13 mouse cellular contexts compared by ENCODE assay signal in genomic region chr14:62144385-62145030, GRCm38 (mm10).
DNase-seq lines count a peak whose midpoint lies in the region; ATAC-seq and TF ChIP-seq lines count a peak whose summit lies in the region.
"Had no signal": no experiment of that assay in that cellular context is flagged by ENCODE, and none has a peak within 500 bp of the region (broad histone marks: within the 10 kb centered on the region; RNA-seq: fewer than 3 reads in every experiment).

No protein-coding gene starts in this region.

- ATAC-seq in lung, embryonic 14.5 days (ENCODE audit: insufficient read depth), result no peak
- peak; percentile 90 for ATAC-seq in embryonic facial prominence, embryonic 14.5 days (ENCODE audit: low read depth)
- ATAC-seq in limb, embryonic 13.5 days (ENCODE audit: low FRiP score, low read depth), result peak; percentile 90
- ATAC-seq in forebrain, postnatal 0 days, result no peak

- no peaks in the 10 kb centered on the region for H3K27me3 ChIP-seq in lung, embryonic 14.5 days (ENCODE audit: insufficient read depth, low read length)
- H3K27me3 ChIP-seq in embryonic facial prominence, embryonic 14.5 days (replicated peaks; ENCODE audit: control insufficient read depth, insufficient read depth, low read length), result no peaks in the 10 kb centered on the region
- no peaks in the 10 kb centered on the region for H3K27me3 ChIP-seq in limb, embryonic 13.5 days
- H3K27me3 ChIP-seq in forebrain, postnatal 0 days (ENCODE audit: insufficient read depth, low read length), result no peaks in the 10 kb centered on the region

- DNase-seq in lung, embryonic 14.5 days, result peak; percentile 23
- DNase-seq in lung, postnatal 25 days (ENCODE audit: low spot score), result no peak
- peak; percentile 79 for DNase-seq in embryonic facial prominence, embryonic 14.5 days (ENCODE audit: low spot score)
- DNase-seq in gastrocnemius, postnatal 36 days, result peak; percentile 24 to 34
- no peak for DNase-seq in cerebellum, adult 9-10 months
- no peak for DNase-seq in ovary, postnatal 36 days (ENCODE audit: low spot score)
- no peak for DNase-seq in forebrain, postnatal 0 days
- DNase-seq: cerebellum, adult 2 months; heart, postnatal 36 days; retina, postnatal 1 day; thymus, postnatal 4 days had no signal

- H3K4me2 ChIP-seq in lung, embryonic 14.5 days, result peak overlapping the region; percentile 42
- peak overlapping the region; percentile 42 for H3K4me2 ChIP-seq in embryonic facial prominence, embryonic 14.5 days (ENCODE audit: low read depth, low read length)
- H3K4me2 ChIP-seq in limb, embryonic 13.5 days (replicated peaks), result peak overlapping the region; percentile 51
- no peak overlapping the region for H3K4me2 ChIP-seq in forebrain, postnatal 0 days (ENCODE audit: low read depth)

- H3K4me3 ChIP-seq in lung, embryonic 14.5 days (ENCODE audit: low read depth, low read length), result no peak overlapping the region
- H3K4me3 ChIP-seq in embryonic facial prominence, embryonic 14.5 days (ENCODE audit: low read depth, low read length), result peak overlapping the region; percentile 2; the same call in 1 of the 2 replicates
- peak overlapping the region; percentile 17; the same call in 1 of the 2 replicates for H3K4me3 ChIP-seq in limb, embryonic 13.5 days
- no peak overlapping the region for H3K4me3 ChIP-seq in forebrain, postnatal 0 days (ENCODE audit: low read depth, low read length)
- H3K4me3 ChIP-seq: layer of hippocampus, adult 2 months had no signal

- no peaks in the 10 kb centered on the region for H3K4me1 ChIP-seq in lung, embryonic 14.5 days (ENCODE audit: insufficient read depth)
- H3K4me1 ChIP-seq in embryonic facial prominence, embryonic 14.5 days (ENCODE audit: control insufficient read depth, insufficient read depth, low read length), result peaks cover 6% of the 10 kb centered on the region; the same call in 1 of the 2 replicates
- H3K4me1 ChIP-seq in limb, embryonic 13.5 days, result peaks cover 19% of the 10 kb centered on the region
- H3K4me1 ChIP-seq in forebrain, postnatal 0 days (ENCODE audit: insufficient read depth), result no peaks in the 10 kb centered on the region

- no peaks in the 10 kb centered on the region for H3K9me3 ChIP-seq in lung, embryonic 14.5 days (ENCODE audit: low read depth, low read length)
- no peaks in the 10 kb centered on the region for H3K9me3 ChIP-seq in embryonic facial prominence, embryonic 14.5 days (ENCODE audit: control insufficient read depth, low read length)
- H3K9me3 ChIP-seq in limb, embryonic 13.5 days, result no peaks in the 10 kb centered on the region
- H3K9me3 ChIP-seq in forebrain, postnatal 0 days (ENCODE audit: low read length), result no peaks in the 10 kb centered on the region

- H3K27ac ChIP-seq in lung, embryonic 14.5 days (ENCODE audit: low read depth), result no peak overlapping the region
- peak overlapping the region; percentile 41 for H3K27ac ChIP-seq in embryonic facial prominence, embryonic 14.5 days (replicated peaks; ENCODE audit: low read depth, low read length)
- peak overlapping the region; percentile 88 for H3K27ac ChIP-seq in limb, embryonic 13.5 days
- H3K27ac ChIP-seq in forebrain, postnatal 0 days (ENCODE audit: low read depth, low read length), result no peak overlapping the region
- H3K27ac ChIP-seq: layer of hippocampus, adult 2 months had no signal

- H3K9ac ChIP-seq in lung, embryonic 14.5 days, result no peak overlapping the region
- peak overlapping the region; percentile 26; the same call in 1 of the 2 replicates for H3K9ac ChIP-seq in embryonic facial prominence, embryonic 14.5 days (ENCODE audit: low read depth, low read length)
- H3K9ac ChIP-seq in limb, embryonic 13.5 days, result 0 out of 2 replicates have a peak overlapping the region, but pooled peaks have one; percentile 31
- H3K9ac ChIP-seq in forebrain, postnatal 0 days, result no peak overlapping the region

- 38% methylated on average over 17 of the region's 17 CpGs for WGBS in lung, embryonic 14.5 days
- WGBS in embryonic facial prominence, embryonic 14.5 days, result 34% methylated on average over 17 of the region's 17 CpGs
- WGBS in limb, embryonic 13.5 days, result 22% methylated on average over 17 of the region's 17 CpGs
- WGBS in forebrain, postnatal 0 days, result 84% methylated on average over 17 of the region's 17 CpGs

- TF ChIP-seq CTCF in lung, embryonic 14.5 days (IDR thresholded peaks at IDR 0.05; ENCODE audit: low read depth), result no peak
- no peak for TF ChIP-seq CTCF in forebrain, postnatal 0 days (IDR thresholded peaks at IDR 0.05; ENCODE audit: low read depth)

- intact Hi-C loops in gastrocnemius, postnatal 36 days (cut with DNase I), result no loop called here

- H3K36me3 ChIP-seq in lung, embryonic 14.5 days (ENCODE audit: insufficient read depth), result no peaks in the 10 kb centered on the region
- no peaks in the 10 kb centered on the region for H3K36me3 ChIP-seq in embryonic facial prominence, embryonic 14.5 days (ENCODE audit: control insufficient read depth, insufficient read depth, low read length)
- H3K36me3 ChIP-seq in limb, embryonic 13.5 days, result no peaks in the 10 kb centered on the region
- H3K36me3 ChIP-seq in forebrain, postnatal 0 days (ENCODE audit: insufficient read depth), result no peaks in the 10 kb centered on the region

Comparison
In these comparisons a context has a peak if more than half of its experiments do, and no peak if none do; other contexts are left out.
1. DNase-seq: peak in lung, embryonic 14.5 days (single experiment), embryonic facial prominence, embryonic 14.5 days (single experiment) and gastrocnemius, postnatal 36 days (2 of 2); none in lung, postnatal 25 days (single experiment), cerebellum, adult 9-10 months (single experiment), ovary, postnatal 36 days (single experiment) and forebrain, postnatal 0 days (single experiment).
2. ATAC-seq: peak in embryonic facial prominence, embryonic 14.5 days (single experiment) and limb, embryonic 13.5 days (single experiment); none in lung, embryonic 14.5 days (single experiment) and forebrain, postnatal 0 days (single experiment).
3. H3K27ac ChIP-seq: peak in embryonic facial prominence, embryonic 14.5 days (single experiment) and limb, embryonic 13.5 days (single experiment); none in lung, embryonic 14.5 days (single experiment) and forebrain, postnatal 0 days (single experiment).
4. H3K4me3 ChIP-seq: peak in embryonic facial prominence, embryonic 14.5 days (single experiment) and limb, embryonic 13.5 days (single experiment); none in lung, embryonic 14.5 days (single experiment) and forebrain, postnatal 0 days (single experiment).
5. H3K9ac ChIP-seq: peak in embryonic facial prominence, embryonic 14.5 days (single experiment) and limb, embryonic 13.5 days (single experiment); none in lung, embryonic 14.5 days (single experiment) and forebrain, postnatal 0 days (single experiment).